Mouse (Mus musculus): ENCODE results near the gene Taf12.

DNA sequence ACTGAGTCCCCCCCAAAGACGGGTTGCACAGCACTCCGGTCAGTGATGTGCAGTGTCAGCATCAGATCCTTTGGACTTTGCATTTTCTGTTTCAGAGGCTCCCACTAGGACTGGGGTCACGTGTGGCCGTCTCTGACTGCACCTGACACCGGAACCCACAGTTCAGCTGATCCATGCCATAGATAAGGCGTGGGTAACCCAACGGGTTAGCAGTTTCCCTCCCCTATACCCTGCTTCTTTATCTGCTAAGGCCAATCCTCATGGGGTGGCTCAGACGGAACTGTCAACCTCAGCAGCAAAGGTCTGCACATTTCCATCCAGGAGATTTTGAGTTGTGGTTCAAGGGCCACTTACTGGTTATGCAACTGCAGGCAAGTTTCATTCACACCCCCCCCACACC, 31.1 kb downstream of the Taf12 start:
- TF ChIP-seq CTCF (IDR thresholded peaks at IDR 0.05; ENCODE audit: control insufficient read depth, insufficient read depth, insufficient replicate concordance, low read depth, low read length) (no peak), POLR2A (IDR thresholded peaks at IDR 0.05; ENCODE audit: control insufficient read depth, low read depth, low read length) (no peak)
